Mouse (Mus musculus): ENCODE results near the gene Spata25. TPM values are rescaled to one million over a fixed set of nuclear protein-coding genes. Genes with fewer than 3 reads are reported as not detected.
A peak's percentile ranks its signal among the peaks of the same experiment; 100 is the strongest.
"Not testable (repeated sequence)": the region's sequence is repeated elsewhere in the genome, so short reads cannot be mapped to it uniquely, and the experiment has no call there.

The Spata25 gene
- polyA plus RNA-seq, 1 experiment from 2014 or later, result not detected

DNA sequence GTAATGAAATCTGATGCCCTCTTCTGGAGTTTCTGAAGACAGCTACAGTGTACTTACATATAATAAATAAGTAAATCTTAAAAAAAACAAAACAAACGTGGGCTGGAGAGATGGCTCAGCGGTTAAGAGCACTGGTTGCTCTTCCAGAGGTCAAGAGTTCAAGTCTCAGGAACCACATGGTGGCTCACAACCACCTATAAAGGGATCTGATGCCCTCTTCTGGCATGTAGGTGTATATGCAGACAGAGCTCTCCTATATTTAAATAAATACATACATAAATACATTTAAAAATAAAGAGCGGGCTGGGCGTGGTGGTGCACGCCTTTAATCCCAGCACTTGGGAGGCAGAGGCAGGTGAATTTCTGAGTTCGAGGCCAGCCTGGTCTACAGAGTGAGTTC lies 29.8 kb downstream of the Spata25 start:
- not testable (repeated sequence) for H3K27me3 ChIP-seq (ENCODE audit: insufficient read depth, low read length); H3K9ac ChIP-seq; H3K4me3 ChIP-seq (ENCODE audit: low read depth, low read length); H3K9me3 ChIP-seq (ENCODE audit: low read depth, low read length); H3K27ac ChIP-seq (ENCODE audit: low read depth); ATAC-seq (ENCODE audit: insufficient read depth); H3K4me1 ChIP-seq (ENCODE audit: insufficient read depth); H3K4me2 ChIP-seq
- DNase-seq, result peak; percentile 38
- peaks cover 61% of the 10 kb centered on the region for H3K36me3 ChIP-seq (ENCODE audit: insufficient read depth)
- WGBS, result 80% methylated on average over 6 of the region's 6 CpGs
- peak; percentile 35 for TF ChIP-seq CTCF (IDR thresholded peaks at IDR 0.05; ENCODE audit: low read depth)

DNA sequence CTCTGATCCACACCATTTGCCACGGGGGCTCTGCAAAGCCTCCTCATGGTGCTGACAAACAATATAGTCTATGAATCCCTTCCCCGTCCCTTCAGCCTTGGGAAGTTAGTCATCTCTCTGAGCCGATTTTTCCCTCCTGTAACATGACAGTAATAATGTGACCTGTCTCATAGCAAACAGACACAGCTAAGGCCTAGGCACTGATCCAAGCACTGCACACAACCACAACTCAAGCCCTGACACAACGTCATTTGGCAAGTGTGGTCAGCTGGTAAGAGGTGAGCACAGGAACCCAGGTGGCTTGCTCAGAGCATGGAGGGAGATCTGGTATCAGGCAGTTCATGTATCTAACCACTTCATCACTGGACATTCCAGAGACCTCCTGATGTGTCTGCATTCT lies 32.5 kb downstream of the Spata25 start:
- no peaks in the 10 kb centered on the region for H3K9me3 ChIP-seq (ENCODE audit: low read depth, low read length)
- TF ChIP-seq CTCF (IDR thresholded peaks at IDR 0.05; ENCODE audit: low read depth), result no peak
- H3K27me3 ChIP-seq (ENCODE audit: insufficient read depth, low read length), result no peaks in the 10 kb centered on the region
- no peak overlapping the region for H3K27ac ChIP-seq (ENCODE audit: low read depth)
- no peaks in the 10 kb centered on the region for H3K4me1 ChIP-seq (ENCODE audit: insufficient read depth)
- H3K4me2 ChIP-seq, result no peak overlapping the region
- H3K4me3 ChIP-seq (ENCODE audit: low read depth, low read length), result no peak overlapping the region
- peaks cover 81% of the 10 kb centered on the region for H3K36me3 ChIP-seq (ENCODE audit: insufficient read depth)
- no peak overlapping the region for H3K9ac ChIP-seq
- DNase-seq, result no peak
- ATAC-seq (ENCODE audit: insufficient read depth), result no peak
- WGBS, result 74% methylated on average over 4 of the region's 4 CpGs

- peak; percentile 88 for TF ChIP-seq CTCF (IDR thresholded peaks at IDR 0.05; ENCODE audit: low read depth)
- Histone ChIP-seq H3K4me1 (ENCODE audit: insufficient read depth) (no peaks in the 10 kb centered on the region), H3K27ac (ENCODE audit: low read depth) (no peak overlapping the region), H3K4me3 (ENCODE audit: low read depth, low read length) (no peak overlapping the region), H3K36me3 (ENCODE audit: insufficient read depth) (peaks cover 79% of the 10 kb centered on the region), H3K4me2 (no peak overlapping the region), H3K9ac (no peak overlapping the region), H3K27me3 (ENCODE audit: insufficient read depth, low read length) (no peaks in the 10 kb centered on the region), H3K9me3 (ENCODE audit: low read depth, low read length) (no peaks in the 10 kb centered on the region)
- peak; percentile 96 for DNase-seq
- WGBS, result 27% methylated on average over 5 of the region's 5 CpGs
- peak; percentile 56; the same call in 1 of the 2 replicates for ATAC-seq (ENCODE audit: insufficient read depth)
Observed at GRCm38 (mm10) chr2:164794293-164794692, 34.0 kb downstream of the Spata25 start.

DNA sequence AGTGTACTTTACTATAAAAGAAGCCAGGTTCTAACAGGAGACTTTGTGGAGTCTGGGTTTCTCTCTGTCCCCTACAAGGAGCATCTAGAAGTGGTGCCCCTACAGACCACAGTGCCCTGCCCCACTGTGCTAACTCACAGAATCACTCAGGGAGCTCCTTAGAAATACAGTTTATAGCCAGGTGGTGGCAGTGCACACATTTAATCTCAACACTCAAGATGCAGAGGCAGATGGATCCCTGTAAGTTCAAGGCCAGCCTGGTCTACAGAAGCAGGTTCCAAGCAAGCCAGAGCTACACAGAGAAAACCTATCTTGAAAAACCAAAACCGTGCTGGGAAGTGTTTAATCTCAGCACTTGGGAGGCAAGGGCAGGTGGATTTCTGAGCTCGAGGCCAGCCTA lies 34.6 kb downstream of the Spata25 start:
- Histone ChIP-seq H3K27me3 (ENCODE audit: insufficient read depth, low read length) (no peaks in the 10 kb centered on the region), H3K4me1 (ENCODE audit: insufficient read depth) (no peaks in the 10 kb centered on the region), H3K9me3 (ENCODE audit: low read depth, low read length) (no peaks in the 10 kb centered on the region), H3K4me3 (ENCODE audit: low read depth, low read length) (no peak overlapping the region), H3K27ac (ENCODE audit: low read depth) (no peak overlapping the region), H3K4me2 (no peak overlapping the region), H3K9ac (no peak overlapping the region), H3K36me3 (ENCODE audit: insufficient read depth) (peaks cover 80% of the 10 kb centered on the region)
- no peak; the same call in 1 of the 2 replicates for TF ChIP-seq CTCF (IDR thresholded peaks at IDR 0.05; ENCODE audit: low read depth)
- WGBS, result 92% methylated on average over 2 of the region's 2 CpGs
- DNase-seq (peak; percentile 29), ATAC-seq (ENCODE audit: insufficient read depth) (0 out of 2 replicates have a peak, but pooled peaks have one; percentile 15)

GRCm38 (mm10) chr2:164793236-164793635 lies 35.1 kb downstream of the Spata25 start:
- DNase-seq (peak; percentile 77), ATAC-seq (ENCODE audit: insufficient read depth) (0 out of 2 replicates have a peak, but pooled peaks have one; percentile 13)
- H3K9ac ChIP-seq, result no peak overlapping the region
- TF ChIP-seq CTCF (IDR thresholded peaks at IDR 0.05; ENCODE audit: low read depth), result peak; percentile 84
- H3K27ac ChIP-seq (ENCODE audit: low read depth), result no peak overlapping the region
- WGBS, result 65% methylated on average over 3 of the region's 3 CpGs
- no peaks in the 10 kb centered on the region for H3K4me1 ChIP-seq (ENCODE audit: insufficient read depth)
- no peak overlapping the region for H3K4me2 ChIP-seq
- no peaks in the 10 kb centered on the region for H3K9me3 ChIP-seq (ENCODE audit: low read depth, low read length)
- H3K27me3 ChIP-seq (ENCODE audit: insufficient read depth, low read length), result no peaks in the 10 kb centered on the region
- H3K36me3 ChIP-seq (ENCODE audit: insufficient read depth), result peaks cover 79% of the 10 kb centered on the region
- no peak overlapping the region for H3K4me3 ChIP-seq (ENCODE audit: low read depth, low read length)

- H3K9ac ChIP-seq, result no peak overlapping the region
- H3K27me3 ChIP-seq (ENCODE audit: insufficient read depth, low read length), result no peaks in the 10 kb centered on the region
- ATAC-seq (ENCODE audit: insufficient read depth) (no peak), DNase-seq (no peak)
- no peaks in the 10 kb centered on the region for H3K4me1 ChIP-seq (ENCODE audit: insufficient read depth)
- 87% methylated on average over 12 of the region's 12 CpGs for WGBS
- no peak overlapping the region for H3K4me3 ChIP-seq (ENCODE audit: low read depth, low read length)
- peaks cover 74% of the 10 kb centered on the region for H3K36me3 ChIP-seq (ENCODE audit: insufficient read depth)
- no peak for TF ChIP-seq CTCF (IDR thresholded peaks at IDR 0.05; ENCODE audit: low read depth)
- no peak overlapping the region for H3K27ac ChIP-seq (ENCODE audit: low read depth)
- no peaks in the 10 kb centered on the region for H3K9me3 ChIP-seq (ENCODE audit: low read depth, low read length)
- no peak overlapping the region for H3K4me2 ChIP-seq
Observed at GRCm38 (mm10) chr2:164792400-164793190, 35.7 kb downstream of the Spata25 start.

- WGBS, result 92% methylated on average over 18 of the region's 18 CpGs
- Histone ChIP-seq H3K4me2 (no peak overlapping the region), H3K36me3 (ENCODE audit: insufficient read depth) (peaks cover 68% of the 10 kb centered on the region), H3K9me3 (ENCODE audit: low read depth, low read length) (no peaks in the 10 kb centered on the region), H3K4me1 (ENCODE audit: insufficient read depth) (0 out of 2 replicates have a peak, but pooled peaks cover 4% of the 10 kb centered on the region), H3K27me3 (ENCODE audit: insufficient read depth, low read length) (no peaks in the 10 kb centered on the region), H3K9ac (no peak overlapping the region), H3K27ac (ENCODE audit: low read depth) (no peak overlapping the region), H3K4me3 (ENCODE audit: low read depth, low read length) (no peak overlapping the region)
- no peak for TF ChIP-seq CTCF (IDR thresholded peaks at IDR 0.05; ENCODE audit: low read depth)
- no peak for ATAC-seq (ENCODE audit: insufficient read depth)
- DNase-seq, result no peak
Observed at GRCm38 (mm10) chr2:164791841-164792261, 36.5 kb downstream of the Spata25 start.
